Mouse (Mus musculus) central nervous system, embryonic 18 days (tissue): ENCODE results near the gene Copg1. TPM values are rescaled to one million over a fixed set of nuclear protein-coding genes. Genes with fewer than 3 reads are reported as not detected.

Experiments
- polyA plus RNA-seq: library from polyadenylated mRNA; depleted of rRNA; stranded (reverse); fragments of >200 nt; gene quantifications from 2 replicates; pipeline ENCODE4 v1.2.3, GENCODE M21; 2012; rRNA removed

The Copg1 gene
- polyA plus RNA-seq = 113 and 116 TPM in 2 replicates

GRCm38 (mm10) chr6:87887594-87888233 is at the start of gene Copg1:
Gene Copg1, plus strand, starts transcription at chr6:87887814.

GRCm38 (mm10) chr6:87838551-87839197 is 48.9 kb upstream of the Copg1 start, which contains the start of gene Isy1:
Gene Isy1, minus strand, starts transcription at chr6:87838798.

GRCm38 (mm10) chr6:87850900-87851614 is 36.6 kb upstream of the Copg1 start, which contains the start of gene Cnbp:
Gene Cnbp, minus strand, starts transcription at chr6:87851106.

GRCm38 (mm10) chr6:87913661-87914325 is 26.2 kb downstream of the Copg1 start, which contains the start of gene Hmces:
Gene Hmces, plus strand, starts transcription at chr6:87913935.

Other genes starting within 250 kb of the Copg1 start
- gene Aplf, start 215.6 kb upstream of the Copg1 start, polyA plus RNA-seq = 6.8 and 7.7 TPM in 2 replicates
- gene Efcc1, start 156.9 kb upstream of the Copg1 start, polyA plus RNA-seq = 3.7 and 4.2 TPM in 2 replicates
- gene Gp9, start 109.7 kb upstream of the Copg1 start, polyA plus RNA-seq = 0.15 TPM in 1 of 2 replicates, not detected in the other
- 13.4 and 13.8 TPM in 2 replicates for gene Rab43, start 75.7 kb upstream of the Copg1 start, polyA plus RNA-seq
- 6.0 and 8.7 TPM in 2 replicates for gene Gm45140, start 52.0 kb upstream of the Copg1 start, polyA plus RNA-seq
- gene Isy1, start 49.0 kb upstream of the Copg1 start, polyA plus RNA-seq = 32.0 and 38.4 TPM in 2 replicates
- gene Cnbp, start 36.7 kb upstream of the Copg1 start, polyA plus RNA-seq = 263 and 285 TPM in 2 replicates
- 41.5 and 42.1 TPM in 2 replicates for gene Hmces, start 26.1 kb downstream of the Copg1 start, polyA plus RNA-seq
- 72.2 and 90.4 TPM in 2 replicates for gene H1fx, start 93.8 kb downstream of the Copg1 start, polyA plus RNA-seq
- gene Rab7, start 157.5 kb downstream of the Copg1 start, polyA plus RNA-seq = 318 and 321 TPM in 2 replicates
- gene Rpn1, start 196.7 kb downstream of the Copg1 start, polyA plus RNA-seq = 206 and 226 TPM in 2 replicates